Mouse (Mus musculus) macrophage (primary cell): ENCODE measurements around the gene Sept5. TPM values are rescaled to one million over a fixed set of nuclear protein-coding genes. Genes with fewer than 3 reads are reported as not detected.

ENCODE experiments used
- H3K27ac ChIP-seq: fragments of 350-480 bp; formaldehyde crosslinking; 2 replicates; pipeline ENCODE4 v1.9.0; 2021
- H3K36me3 ChIP-seq: fragments of 350-480 bp; formaldehyde crosslinking; 2 replicates; pipeline ENCODE4 v1.9.0; 2021; ENCODE audit errors: inconsistent target
- H3K4me3 ChIP-seq: fragments of 350-480 bp; formaldehyde crosslinking; 2 replicates; pipeline ENCODE4 v1.9.0; 2021; ENCODE audit errors: inconsistent target
- H3K79me2 ChIP-seq: fragments of 350-480 bp; formaldehyde crosslinking; 2 replicates; pipeline ENCODE4 v1.9.0; 2021; ENCODE audit errors: inconsistent target
- whole genome bisulfite sequencing: methylation state at CpG from one replicate; pipeline ENCODE4 v1.1.7; 2026; ENCODE audit warnings: inconsistent platforms; ENCODE audit not compliant: missing documents; 5-methylcytosine and 5-hydroxymethylcytosine counted together
- polyA plus RNA-seq: library from polyadenylated mRNA; stranded (reverse); fragments of 250-400 nt; gene quantifications from 3 replicates; pipeline ENCODE4 v1.2.4, GENCODE M21; 2018; ENCODE audit warnings: inconsistent platforms

Gene Sept5
- polyA plus RNA-seq, 1 experiment from 2014 or later, result 0.36 TPM

DNA sequence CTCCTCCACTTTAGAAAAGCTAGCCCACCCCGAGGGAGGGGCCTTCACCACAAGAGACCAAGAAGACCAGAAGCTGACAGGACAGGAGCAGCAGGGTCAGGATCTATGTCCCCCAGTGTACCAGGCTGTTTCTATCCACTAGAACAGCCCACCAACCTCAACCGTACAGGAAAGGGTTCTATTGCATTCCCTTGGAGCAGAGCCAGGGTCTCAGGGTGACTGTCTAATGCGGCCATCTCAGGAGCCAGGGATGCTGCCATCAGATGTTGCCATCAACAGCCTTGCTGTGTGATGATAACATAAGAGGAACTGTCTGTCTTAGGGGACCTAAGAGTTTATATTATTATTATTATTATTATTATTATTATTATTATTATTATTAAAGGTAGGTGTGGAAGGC lies 52.7 kb downstream of the Sept5 start:
- 40% methylated on average over 3 of the region's 3 CpGs for WGBS
- Histone ChIP-seq H3K27ac (no peak overlapping the region), H3K36me3 (no peaks in the 10 kb centered on the region), H3K79me2 (no peaks in the 10 kb centered on the region), H3K4me3 (no peak overlapping the region)

- Histone ChIP-seq H3K79me2 (no peaks in the 10 kb centered on the region), H3K36me3 (no peaks in the 10 kb centered on the region), H3K4me3 (no peak overlapping the region), H3K27ac (no peak overlapping the region)
- WGBS, result 80% methylated on average over 8 of the region's 8 CpGs
These were observed 55.6 kb downstream of the Sept5 start for GRCm38 (mm10) chr16:18574196-18574595.

Other genes with a start within 250 kb of the Sept5 start
- 10.3 to 16.8 TPM (median 14.7 TPM) in 3 replicates for gene Txnrd2, start 203.6 kb downstream of the Sept5 start, polyA plus RNA-seq
- 118 to 154 TPM (median 126 TPM) in 3 replicates for gene Comt, start 203.1 kb downstream of the Sept5 start, polyA plus RNA-seq
- gene Gnb1l, start 131.2 kb downstream of the Sept5 start, polyA plus RNA-seq, result 0.89 to 4.1 TPM (median 1.3 TPM) in 3 replicates
- 1.5 TPM in 1 of 3 replicates, not detected in the others for gene Rtl10, start 131.1 kb downstream of the Sept5 start, polyA plus RNA-seq
- not detected in 3 replicates for gene Tbx1, start 39.3 kb downstream of the Sept5 start, polyA plus RNA-seq
- 0.36 TPM in 1 of 3 replicates, not detected in the others for gene Gp1bb, start 7.6 kb downstream of the Sept5 start, polyA plus RNA-seq
- gene Gm49601, start 3.5 kb downstream of the Sept5 start, polyA plus RNA-seq, result not detected in 3 replicates
- not detected in 3 replicates for gene Cldn5, start 146.9 kb upstream of the Sept5 start, polyA plus RNA-seq
- 29.8 to 43.1 TPM (median 34.8 TPM) in 3 replicates for gene Ufd1, start 181.8 kb upstream of the Sept5 start, polyA plus RNA-seq
- gene Cdc45, start 182.0 kb upstream of the Sept5 start, polyA plus RNA-seq, result 1.4 to 16.3 TPM (median 4.9 TPM) in 3 replicates
- gene 2510002D24Rik, start 206.6 kb upstream of the Sept5 start, polyA plus RNA-seq, result 4.3 to 5.8 TPM (median 5.6 TPM) in 3 replicates
- gene Gm28539, start 206.6 kb upstream of the Sept5 start, polyA plus RNA-seq, result not detected in 3 replicates
- gene Mrpl40, start 246.9 kb upstream of the Sept5 start, polyA plus RNA-seq, result 33.0 to 56.2 TPM (median 43.5 TPM) in 3 replicates
- 20.1 to 22.6 TPM (median 22.2 TPM) in 3 replicates for gene Hira, start 247.1 kb upstream of the Sept5 start, polyA plus RNA-seq